Mouse (Mus musculus) CH12.LX (cell line): ENCODE measurements around the gene Mgrn1. TPM values are rescaled to one million over a fixed set of nuclear protein-coding genes. Genes with fewer than 3 reads are reported as not detected.
A peak's percentile ranks its signal among the peaks of the same experiment; 100 is the strongest.

Experiments used
- DNase-seq: peaks from one replicate; pipeline ENCODE4 v3.0.0-alpha.2; 2013; ENCODE audit errors: extremely low read depth
- H3K27ac ChIP-seq: 2 replicates; pipeline ENCODE4 v1.5.1; 2012; ENCODE audit warnings: low read depth, mild to moderate bottlenecking, control low read depth, moderate library complexity; ENCODE audit not compliant: insufficient read depth
- H3K27me3 ChIP-seq: replicated peaks from 2 replicates; pipeline ENCODE3; 2012; ENCODE audit warnings: inconsistent platforms
- H3K36me3 ChIP-seq, 2 experiments: replicated peaks in 1 of 2; 2 replicates each; pipeline versions ENCODE3 to v1.6.1; 2012; ENCODE audit warnings: inconsistent platforms in 1 of 2, low read length in 1 of 2, mild to moderate bottlenecking in 1 of 2, mixed read lengths in 1 of 2, moderate library complexity in 1 of 2; ENCODE audit not compliant: control insufficient read depth in 1 of 2, insufficient read depth in 1 of 2
- H3K4me1 ChIP-seq, 2 experiments: 2 replicates each; pipeline ENCODE4 v1.6.1; 2012; ENCODE audit warnings: inconsistent platforms in 1 of 2, moderate library complexity in 1 of 2; ENCODE audit not compliant: insufficient read depth in 2 of 2, control insufficient read depth in 1 of 2
- H3K4me2 ChIP-seq: 2 replicates; pipeline ENCODE4 v1.6.1; 2012; ENCODE audit warnings: low read depth, mild to moderate bottlenecking, control low read depth; ENCODE audit not compliant: poor library complexity, insufficient read depth, severe bottlenecking
- H3K4me3 ChIP-seq, 3 experiments: fragments of 150-350 bp in 1 of 3; sonication (generic) in 1 of 3; replicated peaks in 1 of 3; 2 replicates each; pipeline versions ENCODE3 to v1.5.1; 2011 to 2012; ENCODE audit warnings: low read depth in 2 of 3, low read length in 2 of 3, mild to moderate bottlenecking in 2 of 3, moderate library complexity in 2 of 3, control low read depth in 1 of 3, improper control_type of control experiment in 1 of 3, inconsistent platforms in 1 of 3, mixed read lengths in 1 of 3; ENCODE audit not compliant: poor library complexity in 1 of 3
- H3K79me2 ChIP-seq: replicated peaks from 2 replicates; pipeline ENCODE4 v1.6.1; 2012; ENCODE audit warnings: mild to moderate bottlenecking, moderate library complexity; ENCODE audit not compliant: control insufficient read depth, poor library complexity, insufficient read depth, severe bottlenecking; ENCODE audit errors: extremely low read depth
- H3K9ac ChIP-seq: 2 replicates; pipeline ENCODE4 v1.6.1; 2012; ENCODE audit warnings: low read depth, mild to moderate bottlenecking, control low read depth, moderate library complexity; ENCODE audit not compliant: insufficient read depth
- H3K9me3 ChIP-seq: replicated peaks from 2 replicates; pipeline ENCODE3; 2012; ENCODE audit warnings: low read length, inconsistent platforms, mixed read lengths
- BHLHE40 ChIP-seq: IDR thresholded peaks from 2 replicates; pipeline ENCODE4 v1.6.1; 2011; ENCODE audit warnings: mild to moderate bottlenecking, low read depth, low read length, improper control_type of control experiment
- CHD2 ChIP-seq: IDR thresholded peaks from 2 replicates; pipeline ENCODE4 v1.6.1; 2011; ENCODE audit warnings: low read length, improper control_type of control experiment
- CTCF ChIP-seq, 2 experiments: IDR thresholded peaks in 1 of 2; conservative IDR thresholded peaks in 1 of 2; 2 replicates each; pipeline ENCODE4 v1.5.1; 2011 to 2012; ENCODE audit warnings: low read depth in 2 of 2, low read length in 2 of 2, improper control_type of control experiment in 1 of 2, inconsistent platforms in 1 of 2, mild to moderate bottlenecking in 1 of 2, moderate library complexity in 1 of 2
- E2F4 ChIP-seq: IDR thresholded peaks from 2 replicates; pipeline ENCODE4 v1.6.1; 2011; ENCODE audit warnings: low read depth, low read length, improper control_type of control experiment; ENCODE audit not compliant: insufficient replicate concordance
- ELF1 ChIP-seq: IDR thresholded peaks from 2 replicates; pipeline ENCODE4 v1.6.1; 2014; ENCODE audit warnings: low read depth, mild to moderate bottlenecking, inconsistent platforms, low read length, improper control_type of control experiment
- ETS1 ChIP-seq: conservative IDR thresholded peaks from 2 replicates; pipeline ENCODE4 v1.6.1; 2012; ENCODE audit warnings: low read depth, mild to moderate bottlenecking, inconsistent platforms, low read length, improper control_type of control experiment, moderate library complexity
- GABPA ChIP-seq: IDR thresholded peaks from 2 replicates; pipeline ENCODE4 v1.6.1; 2012; ENCODE audit warnings: low read depth, low read length, improper control_type of control experiment, inconsistent platforms; ENCODE audit not compliant: insufficient replicate concordance
- HCFC1 ChIP-seq: IDR thresholded peaks from 2 replicates; pipeline ENCODE4 v1.6.1; 2012; ENCODE audit warnings: low read depth, mild to moderate bottlenecking, inconsistent platforms, low read length, improper control_type of control experiment
- JUND ChIP-seq: conservative IDR thresholded peaks from 2 replicates; pipeline ENCODE4 v1.6.1; 2011; ENCODE audit warnings: low read depth, low read length, improper control_type of control experiment
- KAT2A ChIP-seq: IDR thresholded peaks from 2 replicates; pipeline ENCODE4 v1.6.1; 2012; ENCODE audit warnings: low read length, improper control_type of control experiment, inconsistent platforms; ENCODE audit not compliant: insufficient replicate concordance
- MAFK ChIP-seq: IDR thresholded peaks from 2 replicates; pipeline ENCODE4 v1.6.1; 2011; ENCODE audit warnings: low read length, improper control_type of control experiment; ENCODE audit not compliant: insufficient replicate concordance
- MAX ChIP-seq: IDR thresholded peaks from 2 replicates; pipeline ENCODE4 v1.6.1; 2011; ENCODE audit warnings: low read length, improper control_type of control experiment
- MEF2A ChIP-seq: IDR thresholded peaks from 2 replicates; pipeline ENCODE4 v1.6.1; 2014; ENCODE audit warnings: low read depth, mild to moderate bottlenecking, inconsistent platforms, low read length, improper control_type of control experiment, borderline replicate concordance
- MXI1 ChIP-seq: IDR thresholded peaks from 2 replicates; pipeline ENCODE4 v1.6.1; 2011; ENCODE audit warnings: mild to moderate bottlenecking, low read depth, low read length, improper control_type of control experiment
- MYC ChIP-seq: IDR thresholded peaks from 2 replicates; pipeline ENCODE4 v1.6.1; 2011; ENCODE audit warnings: low read depth, mild to moderate bottlenecking, improper control_type of control experiment, low read length
- NRF1 ChIP-seq: IDR thresholded peaks from 2 replicates; pipeline ENCODE4 v1.6.1; 2014; ENCODE audit warnings: low read depth, mild to moderate bottlenecking, inconsistent platforms, low read length, improper control_type of control experiment, moderate library complexity
- POLR2A ChIP-seq: IDR thresholded peaks from 2 replicates; pipeline ENCODE4 v1.6.1; 2011; ENCODE audit warnings: low read depth, mild to moderate bottlenecking, improper control_type of control experiment, low read length
- RAD21 ChIP-seq: IDR thresholded peaks from 2 replicates; pipeline ENCODE4 v1.6.1; 2011; ENCODE audit warnings: low read depth, mild to moderate bottlenecking, low read length, improper control_type of control experiment, moderate library complexity
- RCOR1 ChIP-seq: conservative IDR thresholded peaks from 2 replicates; pipeline ENCODE4 v1.6.1; 2012; ENCODE audit warnings: low read depth, mild to moderate bottlenecking, inconsistent platforms, low read length, improper control_type of control experiment
- SIN3A ChIP-seq: IDR thresholded peaks from 2 replicates; pipeline ENCODE4 v1.6.1; 2012; ENCODE audit warnings: low read length, improper control_type of control experiment, inconsistent platforms
- SMC3 ChIP-seq: IDR thresholded peaks from 2 replicates; pipeline ENCODE4 v1.6.1; 2011; ENCODE audit warnings: low read depth, low read length, improper control_type of control experiment
- TCF12 ChIP-seq: IDR thresholded peaks from 2 replicates; pipeline ENCODE4 v1.6.1; 2014; ENCODE audit warnings: low read depth, mild to moderate bottlenecking, inconsistent platforms, low read length, improper control_type of control experiment
- UBTF ChIP-seq: IDR thresholded peaks from 2 replicates; pipeline ENCODE4 v1.6.1; 2012; ENCODE audit warnings: low read depth, mild to moderate bottlenecking, inconsistent platforms, low read length, improper control_type of control experiment, moderate library complexity
- USF1 ChIP-seq: IDR thresholded peaks from 2 replicates; pipeline ENCODE4 v1.6.1; 2014; ENCODE audit warnings: low read depth, mild to moderate bottlenecking, inconsistent platforms, low read length, improper control_type of control experiment
- USF2 ChIP-seq: conservative IDR thresholded peaks from 2 replicates; pipeline ENCODE4 v1.6.1; 2011; ENCODE audit warnings: low read depth, low read length, improper control_type of control experiment
- ZC3H11A ChIP-seq: IDR thresholded peaks from 2 replicates; pipeline ENCODE4 v1.6.1; 2012; ENCODE audit warnings: low read depth, mild to moderate bottlenecking, inconsistent platforms, low read length, improper control_type of control experiment
- ZKSCAN1 ChIP-seq: IDR thresholded peaks from 2 replicates; pipeline ENCODE4 v1.6.1; 2012; ENCODE audit warnings: low read depth, inconsistent platforms, low read length, improper control_type of control experiment, borderline replicate concordance
- ZMIZ1 ChIP-seq: IDR thresholded peaks from 2 replicates; pipeline ENCODE4 v1.6.1; 2012; ENCODE audit warnings: low read depth, mild to moderate bottlenecking, inconsistent platforms, low read length, improper control_type of control experiment
- ZNF384 ChIP-seq: IDR thresholded peaks from 2 replicates; pipeline ENCODE4 v1.6.1; 2012; ENCODE audit warnings: low read depth, low read length, improper control_type of control experiment, inconsistent platforms
- dilution Hi-C: fragments of 300-500 bp; cut with MboI; formaldehyde crosslinking; loops from 2 replicates; pipeline ENCODE4 v1.14.3; 2020; ENCODE audit warnings: low sequenced_read_pairs; ENCODE audit not compliant: extremely low pct_unique_long_range_greater_than_20kb, extremely low pct_ligation_motif_present
- in situ Hi-C: fragments of 300-500 bp; cut with MboI; formaldehyde crosslinking; loops from 3 replicates; pipeline ENCODE4 v1.14.3; 2019; ENCODE audit warnings: low sequenced_read_pairs, low pct_ligation_motif_present, low pct_unique_long_range_greater_than_20kb, mixed read lengths
- polyA plus RNA-seq: library from polyadenylated mRNA; unstranded; fragments of >175 nt; gene quantifications from 2 replicates; pipeline ENCODE4 v1.2.1, GENCODE M21; 2012; ENCODE audit warnings: low read depth; ENCODE audit not compliant: insufficient read length
- total RNA-seq, 2 experiments: library from RNA; depleted of rRNA; stranded (reverse); fragments of 300-350 nt in 1 of 2; fragments of >200 nt in 1 of 2; gene quantifications; 2 replicates each; pipeline ENCODE4 v1.2.3; 2012 to 2014

The Mgrn1 gene
- total and polyA plus RNA-seq, 3 experiments: 11.7 to 16.9 (median 12.9) TPM

- no peak overlapping the region for H3K9ac ChIP-seq
- dilution Hi-C loops: no loop called here
- TF ChIP-seq ZKSCAN1 (no peak), CTCF (conservative IDR thresholded peaks at IDR 0.05 in 1 of 2, IDR thresholded peaks at IDR 0.05 in 1 of 2; ENCODE audit: low read depth in 2 of 2, low read length in 2 of 2) (peak in 1 of 2 experiments; percentile 52; a peak in 2 of 4 replicates), RAD21 (peak; percentile 4), SMC3 (peak; percentile 51), UBTF (no peak)
- H3K36me3 ChIP-seq: no peaks in the 10 kb centered on the region
- H3K27ac ChIP-seq: no peak overlapping the region
- H3K27me3 ChIP-seq: no peaks in the 10 kb centered on the region
- DNase-seq: no peak
- peaks cover 11 to 25% of the 10 kb centered on the region in 2 experiments for H3K4me1 ChIP-seq
- H3K9me3 ChIP-seq: no peaks in the 10 kb centered on the region
- H3K79me2 ChIP-seq: no peaks in the 10 kb centered on the region
- in situ Hi-C loops: loop anchor here (25.0 kb wide), 1 partner anchor 99 kb away; no protein-coding TSS in a partner anchor
- H3K4me3 ChIP-seq: no peak overlapping the region
- H3K4me2 ChIP-seq: no peak overlapping the region
Measured at GRCm38 (mm10) chr16:4861392-4861791, 24.7 kb upstream of the Mgrn1 start.

DNA sequence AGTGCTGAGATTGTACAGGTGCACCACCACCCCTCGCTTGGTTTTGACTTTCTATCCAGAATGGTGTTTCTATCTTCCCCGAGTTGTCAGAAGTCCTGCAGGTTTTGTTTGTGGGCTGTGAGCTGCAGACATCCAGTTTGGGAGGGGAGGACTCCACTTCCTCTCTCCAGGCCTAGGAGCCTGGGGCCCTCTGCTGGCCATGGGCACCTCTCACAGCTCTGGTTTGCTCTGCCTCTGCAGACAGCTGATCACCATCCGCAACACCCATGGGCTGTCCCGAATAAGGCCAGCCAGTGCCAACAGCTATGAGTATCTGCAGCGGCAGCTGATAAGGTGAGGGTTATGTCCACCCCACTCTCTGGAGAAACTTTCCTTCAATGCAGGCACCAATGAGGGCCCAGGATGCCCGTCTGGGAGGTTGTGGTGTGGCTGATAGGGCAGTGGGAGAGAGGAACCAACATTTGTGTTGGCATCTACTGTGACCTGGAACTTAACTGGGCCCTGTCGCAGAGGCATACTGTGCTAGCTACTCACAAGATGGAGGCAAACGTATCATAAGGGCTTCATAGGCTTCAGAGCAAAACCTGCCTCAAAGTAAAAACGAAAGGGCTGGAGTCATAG, 23.1 kb upstream of the Mgrn1 start:
- Histone ChIP-seq H3K79me2 (no peaks in the 10 kb centered on the region), H3K9ac (no peak overlapping the region), H3K27me3 (no peaks in the 10 kb centered on the region), H3K9me3 (no peaks in the 10 kb centered on the region), H3K4me1 (peaks cover 11 to 39% of the 10 kb centered on the region in 2 experiments), H3K36me3 (peaks cover 0 to under 1% of the 10 kb centered on the region in 2 experiments), H3K4me3 (peak overlapping the region in 1 of 3 experiments; percentile 7), H3K27ac (no peak overlapping the region), H3K4me2 (0 out of 2 replicates have a peak overlapping the region, but pooled peaks have one; percentile 17)
- peak; percentile 90 for DNase-seq
- dilution Hi-C loops (no loop called here), in situ Hi-C loops (loop anchor here (25.0 kb wide), 1 partner anchor 101 kb away; no protein-coding TSS in a partner anchor)
- TF ChIP-seq ZMIZ1 (no peak), USF1 (no peak), NRF1 (0 out of 2 replicates have a peak, but pooled peaks have one; percentile 12), USF2 (no peak), JUND (no peak; the same call in 1 of the 2 replicates), MEF2A (peak; percentile 49; the same call in 1 of the 2 replicates), CHD2 (0 out of 2 replicates have a peak, but pooled peaks have one; percentile 18), RCOR1 (no peak), ETS1 (no peak; the same call in 1 of the 2 replicates), ELF1 (peak; percentile 78), SMC3 (peak; percentile 99), CTCF (conservative IDR thresholded peaks at IDR 0.05 in 1 of 2, IDR thresholded peaks at IDR 0.05 in 1 of 2; ENCODE audit: low read depth in 2 of 2, low read length in 2 of 2) (peak; percentile 67 to 98), SIN3A (peak; percentile 52), TCF12 (peak; percentile 31; the same call in 1 of the 2 replicates), MAFK (no peak), KAT2A (no peak), E2F4 (no peak), ZC3H11A (peak; percentile 85), HCFC1 (no peak; the same call in 1 of the 2 replicates), ZNF384 (no peak), GABPA (no peak), POLR2A (no peak), MXI1 (no peak), RAD21 (peak; percentile 100), MAX (peak; percentile 55; the same call in 1 of the 2 replicates), UBTF (no peak), MYC (peak; percentile 63; the same call in 1 of the 2 replicates), BHLHE40 (peak; percentile 49), ZKSCAN1 (no peak)
